Mouse (Mus musculus): ENCODE data around the gene Swi5.

Gene Swi5

DNA sequence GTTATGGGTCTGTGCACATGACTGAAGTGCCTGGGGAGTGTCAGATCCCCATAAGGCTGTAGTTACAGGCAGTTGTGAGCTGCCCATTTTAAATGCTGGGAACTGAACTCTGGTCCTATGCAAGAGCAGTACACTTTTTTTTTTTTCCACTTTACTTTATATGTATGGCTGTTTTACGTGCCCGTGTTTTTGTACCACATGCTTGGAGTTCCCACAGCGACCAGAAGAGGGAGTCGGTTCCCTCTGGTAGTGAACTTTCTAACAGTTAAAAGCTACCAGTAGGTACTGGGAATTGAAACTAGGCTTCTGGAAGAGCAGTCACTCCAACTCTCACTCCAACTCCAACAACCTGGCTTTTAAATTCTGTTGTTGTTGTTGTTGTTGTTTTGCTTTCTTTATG, 27.2 kb downstream of the Swi5 start:
- DNase-seq (ENCODE audit: low spot score in 2 of 2), result peak; percentile 55 to 72

DNA sequence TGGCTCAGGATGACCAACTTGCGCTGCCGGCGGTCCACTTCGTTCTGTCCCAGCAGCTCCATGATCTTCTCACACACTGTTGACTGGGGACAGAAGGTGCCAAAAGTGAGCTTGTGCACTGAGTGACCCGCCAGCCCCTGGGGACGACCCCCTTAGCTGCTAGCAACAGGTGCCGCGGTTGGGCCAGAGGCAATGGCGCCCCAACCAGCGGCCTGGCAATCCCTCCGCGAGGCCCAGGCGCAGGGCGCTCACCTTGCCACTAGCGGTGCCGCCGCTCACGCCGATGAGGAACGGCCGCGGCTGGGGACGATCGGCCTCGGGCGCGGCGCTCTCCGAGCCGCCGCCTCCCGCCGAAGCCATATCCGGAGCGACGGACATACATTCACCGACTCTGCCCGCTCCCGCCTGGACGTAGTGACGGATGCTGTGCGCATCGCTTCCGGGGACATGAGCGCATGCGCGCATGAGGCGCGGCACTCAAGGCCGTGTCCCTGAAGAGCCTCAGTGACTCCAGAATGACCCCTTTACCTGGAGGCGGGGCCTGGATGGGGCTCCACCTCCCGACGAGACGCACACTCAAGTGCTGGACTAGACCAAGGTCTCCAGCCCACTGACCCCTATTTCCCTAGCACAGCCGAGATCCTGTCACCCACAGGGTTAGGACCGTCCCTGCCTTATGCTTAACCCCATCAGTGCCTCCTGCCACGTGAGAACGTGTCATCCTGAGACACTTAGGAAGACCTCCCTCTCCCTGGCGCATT, 28.0 kb downstream of the Swi5 start, which contains the start of gene Uck1:
Gene Uck1, minus strand, starts transcription at position 503 of the 761 bp plus-strand sequence.
- peak; percentile 80 to 83 for DNase-seq (ENCODE audit: low spot score in 2 of 2)

DNA sequence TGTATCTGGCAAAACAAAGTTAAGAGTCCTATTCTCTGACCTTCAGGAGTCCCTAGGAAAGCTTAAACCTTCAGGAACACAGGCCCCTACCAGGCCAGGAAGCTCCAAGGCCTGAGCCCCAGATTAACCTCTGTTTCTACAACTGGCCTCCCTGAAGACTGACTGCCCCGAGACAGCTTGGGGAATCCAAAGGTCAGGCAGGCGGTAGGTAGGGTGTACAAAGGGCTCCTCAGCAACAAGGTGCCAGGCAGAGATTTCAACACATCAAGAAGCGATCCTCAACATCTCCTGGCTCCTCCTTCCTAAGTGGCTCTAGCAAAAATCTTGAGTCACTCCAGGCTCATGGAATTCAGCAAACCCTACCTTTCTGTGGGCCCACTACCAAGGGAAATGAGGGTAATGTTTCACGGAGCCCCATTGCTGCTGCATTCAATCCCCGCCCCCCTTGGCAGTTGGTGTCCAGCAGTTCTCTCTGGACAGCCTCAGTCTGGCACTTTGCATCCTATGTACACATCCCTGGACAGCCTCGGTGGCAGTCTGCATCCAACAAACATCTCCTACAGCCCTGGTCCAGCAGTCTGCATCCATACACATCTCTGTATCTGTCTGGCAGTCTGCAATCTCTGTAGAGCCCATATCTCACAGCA, 28.9 kb downstream of the Swi5 start:
- no peak for DNase-seq (ENCODE audit: low spot score in 2 of 2)

DNA sequence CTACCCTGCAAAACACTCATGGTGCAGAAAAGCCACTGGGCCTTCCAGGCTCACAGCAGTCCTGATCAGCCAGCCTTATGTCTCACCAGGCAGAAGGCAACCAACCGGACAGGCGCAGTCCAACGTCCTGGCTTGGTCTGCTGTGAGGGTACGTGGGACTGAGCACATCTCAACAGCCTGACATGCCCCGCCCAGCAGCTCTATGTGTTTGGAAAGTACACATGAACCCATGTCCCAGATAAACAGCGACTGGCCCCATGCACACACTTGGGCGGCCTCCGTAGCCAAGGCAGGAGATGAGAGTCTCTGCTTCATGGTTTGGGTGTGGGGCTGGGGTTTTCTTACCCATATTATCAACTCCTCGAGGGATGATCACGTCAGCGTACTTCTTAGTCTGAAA, 31.6 kb downstream of the Swi5 start:
- DNase-seq (ENCODE audit: low spot score in 2 of 2), result no peak

DNA sequence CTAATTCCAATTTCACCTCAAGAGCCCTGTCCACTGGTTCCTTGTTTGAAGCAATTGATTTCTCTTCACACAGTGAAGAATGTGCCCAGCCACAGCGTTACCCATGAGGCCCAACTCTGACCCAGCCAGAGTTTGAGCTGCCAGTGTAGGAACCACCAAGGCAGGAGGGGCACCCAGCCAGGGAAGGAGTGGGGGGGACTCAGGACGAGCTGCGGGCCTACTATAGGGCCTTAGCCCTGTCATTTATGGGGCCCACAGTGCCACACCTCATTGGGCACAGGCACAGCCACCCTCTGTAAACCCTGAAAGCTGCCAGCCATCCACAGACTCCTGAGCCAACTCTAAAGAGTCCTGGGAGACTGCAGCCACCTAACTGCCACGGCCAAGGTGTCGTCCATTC, 33.3 kb downstream of the Swi5 start:
- DNase-seq (ENCODE audit: low spot score in 2 of 2), result no peak

DNA sequence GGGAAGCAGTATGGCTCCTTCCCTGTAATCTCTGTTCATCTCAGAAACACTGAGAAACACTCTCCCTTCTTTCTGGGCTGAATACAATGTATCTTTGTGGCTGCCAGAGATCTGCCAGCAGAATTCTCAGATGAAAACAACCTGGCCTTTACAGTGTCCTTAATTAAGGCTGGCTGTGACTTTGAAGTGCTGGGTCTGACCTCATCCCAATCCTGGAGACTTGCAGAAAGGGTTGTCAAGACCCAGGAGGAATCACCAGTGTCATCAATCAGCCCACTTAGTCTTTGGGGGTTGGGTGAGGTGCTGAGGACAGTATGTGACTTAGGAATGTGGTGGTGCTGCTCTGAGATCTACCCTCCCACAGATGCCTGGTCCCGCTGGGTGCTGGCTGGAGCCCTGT, 34.5 kb downstream of the Swi5 start:
- DNase-seq (ENCODE audit: low spot score in 2 of 2), result no peak

DNA sequence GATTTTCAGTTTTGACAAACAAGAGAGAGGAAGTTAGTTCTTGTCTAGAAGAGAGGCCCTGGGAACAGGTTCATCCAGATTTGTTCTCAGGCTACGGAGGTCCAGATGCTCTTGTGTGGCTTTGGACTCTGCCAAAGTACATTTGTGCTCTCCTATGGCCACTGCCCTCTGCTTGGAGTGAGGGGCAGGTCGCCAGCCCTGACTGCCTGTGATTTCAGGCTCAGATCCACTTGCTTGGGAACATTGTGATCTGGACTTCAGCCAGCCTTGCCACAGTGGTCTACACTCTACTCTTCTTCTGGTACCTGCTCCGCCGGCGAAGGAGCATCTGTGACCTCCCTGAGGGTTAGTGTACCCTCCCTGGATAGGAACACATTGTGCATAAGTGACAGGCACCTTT, 35.2 kb downstream of the Swi5 start:
- DNase-seq (ENCODE audit: low spot score in 2 of 2), result no peak

DNA sequence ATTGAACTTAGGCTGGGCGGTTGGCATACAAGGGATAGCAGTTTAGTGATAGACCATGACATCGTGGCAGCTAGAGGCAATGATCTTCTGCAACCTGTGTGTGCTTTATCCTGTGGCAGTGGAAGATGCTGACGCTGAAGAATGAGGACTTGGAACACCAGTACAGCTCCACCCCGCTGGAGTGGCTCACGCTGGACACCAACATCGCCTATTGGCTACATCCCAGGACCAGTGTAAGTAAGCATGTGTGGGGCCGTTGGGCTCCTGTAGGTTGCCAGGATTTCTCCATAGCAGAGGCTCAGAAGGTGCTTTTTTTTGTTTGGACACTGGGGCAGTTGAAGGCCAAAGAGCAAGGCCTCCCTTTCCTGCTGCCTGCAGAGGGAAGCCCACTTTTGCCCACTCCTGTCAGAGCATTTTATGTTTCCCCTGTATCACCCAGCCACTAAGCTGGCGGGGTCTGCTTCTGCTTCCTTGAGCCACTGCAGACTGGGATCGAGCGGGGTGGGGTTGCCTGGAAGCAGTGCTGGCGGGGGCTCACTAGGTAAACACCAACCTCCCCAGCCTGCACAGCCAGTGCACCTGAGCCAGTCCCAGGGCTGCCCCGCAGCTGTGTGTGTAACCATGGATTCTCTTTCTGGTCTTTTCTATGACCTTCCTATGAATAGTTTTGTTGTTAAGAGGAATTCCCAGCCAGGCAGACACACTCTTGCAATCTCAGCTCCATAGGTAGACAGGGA, 35.9 kb downstream of the Swi5 start:
- DNase-seq (ENCODE audit: low spot score in 2 of 2), result no peak

DNA sequence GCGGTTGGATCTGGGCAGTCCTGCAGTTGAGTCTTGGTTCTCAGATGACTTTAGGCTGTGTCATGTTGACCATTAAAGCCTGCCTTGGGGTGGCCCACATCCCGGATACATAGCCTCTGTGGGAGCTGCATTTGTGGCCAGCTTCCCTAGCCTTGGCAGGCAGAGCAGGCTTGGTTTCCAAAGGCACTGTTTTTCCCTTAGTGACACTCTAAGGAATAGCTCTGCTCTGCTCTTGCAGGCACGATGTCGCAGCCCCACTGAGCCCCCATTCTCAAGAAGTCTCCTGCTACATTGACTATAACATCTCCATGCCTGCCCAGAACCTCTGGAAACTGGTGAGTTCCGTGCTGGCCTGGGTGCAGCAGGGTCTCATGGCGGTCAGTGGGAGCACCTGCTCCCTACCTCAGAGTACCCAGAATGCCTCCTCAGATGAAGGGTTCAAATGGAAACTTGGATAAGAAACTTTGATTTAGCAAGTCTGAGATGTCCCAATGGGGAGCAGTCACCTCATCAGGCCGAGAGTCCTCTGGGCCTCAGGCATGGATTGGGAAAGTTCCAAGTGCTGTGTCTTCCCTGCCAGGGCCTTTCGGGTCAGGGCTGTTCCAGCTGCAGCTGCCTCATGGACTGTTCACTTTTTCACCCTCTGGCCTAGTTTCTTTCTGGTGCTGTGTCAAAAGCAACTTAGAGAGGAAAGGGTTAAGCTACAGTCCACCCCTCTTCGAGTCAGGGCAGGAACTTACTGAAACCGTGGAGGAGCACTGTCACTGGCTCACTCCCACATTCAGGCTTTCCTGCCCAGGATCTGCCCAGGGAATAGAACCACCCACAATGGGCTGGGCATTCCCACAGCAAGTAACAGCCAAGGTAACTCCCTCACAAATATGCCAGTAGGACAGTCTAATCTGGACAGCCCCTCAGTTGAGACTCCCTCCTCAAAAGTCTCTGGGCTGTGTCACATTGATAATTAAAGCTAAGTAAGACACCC, 39.2 kb downstream of the Swi5 start:
- no peak for DNase-seq (ENCODE audit: low spot score in 2 of 2)

DNA sequence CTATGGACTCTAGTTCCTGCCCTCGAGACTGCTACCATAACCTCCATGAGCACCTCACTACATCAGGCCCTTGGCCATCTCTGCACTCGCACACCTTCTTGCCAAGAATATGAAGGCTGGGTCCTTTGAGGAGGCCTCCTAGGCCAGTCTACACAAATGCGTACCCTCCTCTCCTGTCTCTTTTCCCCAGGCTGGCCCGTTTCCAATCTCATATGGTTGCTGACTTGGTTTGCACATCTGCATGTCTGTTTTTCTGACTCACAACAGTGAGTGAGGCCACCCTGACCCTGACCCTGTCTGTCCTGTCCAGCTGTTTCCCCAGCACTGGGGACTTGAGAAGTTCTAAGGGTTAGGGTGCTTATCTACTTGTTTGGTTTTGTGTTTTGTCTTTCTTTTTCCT, 41.1 kb downstream of the Swi5 start:
- DNase-seq (ENCODE audit: low spot score in 2 of 2), result no peak

DNA sequence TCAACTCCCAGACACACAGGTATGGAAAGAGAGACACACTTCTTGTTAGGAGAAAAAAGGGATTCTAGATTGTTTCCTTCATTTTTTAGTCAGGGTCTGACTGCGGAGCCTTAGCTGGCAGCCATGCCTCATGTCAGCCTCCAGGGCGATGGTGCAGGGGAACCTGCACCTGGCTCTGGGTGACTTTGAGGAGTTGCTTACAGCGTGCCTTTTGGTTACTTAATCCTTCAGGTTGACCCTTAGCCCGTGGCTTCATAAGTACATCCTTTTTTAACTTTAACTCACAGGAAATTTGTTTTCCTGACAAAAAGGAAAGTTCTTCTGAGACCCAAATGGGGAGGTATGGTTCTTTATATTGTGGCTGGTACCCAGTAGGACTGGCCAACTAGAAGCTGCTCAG, 44.9 kb downstream of the Swi5 start:
- DNase-seq (ENCODE audit: low spot score in 2 of 2), result no peak

DNA sequence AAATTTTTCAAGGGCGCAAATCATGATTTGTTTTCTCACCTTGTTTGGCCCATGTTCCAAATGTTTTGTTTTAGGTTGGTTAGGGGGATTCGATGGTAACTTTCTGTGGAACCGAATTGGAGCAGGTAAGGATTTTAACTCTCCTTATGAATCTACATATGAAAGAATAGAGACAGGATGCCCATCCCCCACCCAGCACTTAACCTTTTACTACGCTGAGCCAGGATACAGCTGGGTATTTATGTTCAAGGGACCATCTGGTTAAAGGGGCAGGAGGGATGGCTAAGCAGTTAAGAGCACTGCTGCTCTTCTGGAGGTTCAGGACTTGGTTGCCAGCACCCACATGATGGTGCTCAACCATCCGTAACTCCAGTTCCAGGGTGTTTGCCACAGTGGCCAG, 47.3 kb downstream of the Swi5 start:
- DNase-seq (ENCODE audit: low spot score in 2 of 2), result no peak

DNA sequence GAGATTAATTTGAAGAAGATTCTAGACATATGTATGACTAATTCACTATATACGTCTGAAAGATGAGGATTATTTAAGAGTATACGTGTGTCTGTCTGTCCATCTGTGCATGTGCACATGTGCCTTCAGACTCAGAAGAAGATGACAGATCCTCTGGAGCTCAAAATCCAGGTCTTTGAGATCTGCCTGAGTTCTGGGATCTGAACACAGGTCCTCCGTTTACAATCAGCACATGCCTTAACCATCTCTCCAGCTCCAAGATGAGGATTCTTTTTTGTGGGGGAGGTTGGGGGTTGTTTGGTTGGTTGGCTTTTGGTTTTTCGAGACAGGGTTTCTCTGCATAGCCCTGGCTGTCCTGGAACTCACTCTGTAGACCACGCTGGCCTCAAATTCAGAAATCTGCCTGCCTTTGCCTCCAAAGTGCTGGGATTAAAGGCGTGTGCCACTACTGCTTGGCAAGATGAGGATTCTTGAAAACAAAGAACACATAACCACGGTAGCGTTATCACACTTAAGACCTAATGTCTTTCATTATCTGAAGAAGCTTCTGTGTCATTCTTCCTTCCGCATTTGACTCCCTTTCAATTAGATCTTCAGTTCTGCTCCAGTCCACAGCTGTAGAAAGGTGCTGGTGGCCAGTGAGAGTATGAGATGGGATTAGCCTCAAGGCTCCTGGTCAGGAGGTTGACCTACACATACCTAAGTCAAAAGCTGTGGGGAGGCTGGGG, 49.0 kb downstream of the Swi5 start:
- no peak for DNase-seq (ENCODE audit: low spot score in 2 of 2)

DNA sequence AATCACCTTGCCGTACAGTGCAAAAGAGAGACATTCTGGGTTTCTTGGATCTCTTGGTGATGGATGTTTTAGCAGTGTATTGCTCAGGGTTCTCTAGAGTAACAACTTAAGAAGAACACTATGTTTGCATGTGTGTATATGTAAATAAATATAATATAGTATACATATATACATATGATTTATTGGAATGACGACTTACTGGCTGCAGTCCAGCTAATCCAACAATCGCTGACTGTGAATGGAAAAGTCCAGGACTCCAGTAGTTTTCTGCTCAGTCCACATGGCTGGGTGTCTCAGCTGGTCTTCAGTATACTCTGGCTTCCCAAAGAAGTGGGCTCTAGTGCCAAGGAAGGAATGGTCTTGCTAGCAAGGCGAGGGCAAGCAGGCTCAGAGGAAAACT, 50.3 kb downstream of the Swi5 start:
- DNase-seq (ENCODE audit: low spot score in 2 of 2), result no peak

DNA sequence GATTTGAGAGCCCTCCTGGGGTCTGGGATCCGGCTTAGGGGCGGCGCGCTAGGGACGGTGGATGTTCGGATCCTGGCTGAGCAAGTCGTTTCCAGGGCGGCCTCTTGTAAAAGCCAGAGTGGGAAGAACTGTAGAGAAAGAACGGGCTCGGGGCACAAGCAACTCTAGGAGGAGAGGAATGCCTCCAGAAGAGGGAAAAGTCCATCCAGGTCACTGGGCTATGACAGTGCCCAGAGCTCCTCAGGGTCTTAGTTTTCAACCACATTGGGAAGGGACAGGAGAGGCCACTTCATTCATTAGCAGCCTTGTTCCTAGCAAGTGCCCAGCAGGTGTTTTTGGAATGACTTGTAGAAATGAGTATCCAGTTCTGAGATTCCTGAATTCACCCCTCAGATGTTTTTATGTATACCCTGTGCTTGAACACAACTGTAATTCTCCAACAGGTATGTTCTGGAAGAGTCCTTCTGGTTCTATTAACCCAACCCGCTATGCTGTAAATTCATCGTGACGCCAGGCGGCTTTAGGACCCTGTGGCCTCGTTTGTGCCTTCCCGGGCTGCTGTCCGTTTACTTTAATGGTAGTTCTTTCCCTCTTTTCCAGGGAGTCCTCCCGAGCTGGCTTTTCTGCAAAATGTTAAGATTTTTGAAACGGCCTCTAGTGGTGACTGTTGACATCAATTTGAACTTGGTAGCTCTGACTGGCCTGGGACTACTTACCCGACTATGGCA, 51.0 kb downstream of the Swi5 start:
- DNase-seq (ENCODE audit: low spot score in 2 of 2), result peak in 1 of 2 experiments; percentile 44

DNA sequence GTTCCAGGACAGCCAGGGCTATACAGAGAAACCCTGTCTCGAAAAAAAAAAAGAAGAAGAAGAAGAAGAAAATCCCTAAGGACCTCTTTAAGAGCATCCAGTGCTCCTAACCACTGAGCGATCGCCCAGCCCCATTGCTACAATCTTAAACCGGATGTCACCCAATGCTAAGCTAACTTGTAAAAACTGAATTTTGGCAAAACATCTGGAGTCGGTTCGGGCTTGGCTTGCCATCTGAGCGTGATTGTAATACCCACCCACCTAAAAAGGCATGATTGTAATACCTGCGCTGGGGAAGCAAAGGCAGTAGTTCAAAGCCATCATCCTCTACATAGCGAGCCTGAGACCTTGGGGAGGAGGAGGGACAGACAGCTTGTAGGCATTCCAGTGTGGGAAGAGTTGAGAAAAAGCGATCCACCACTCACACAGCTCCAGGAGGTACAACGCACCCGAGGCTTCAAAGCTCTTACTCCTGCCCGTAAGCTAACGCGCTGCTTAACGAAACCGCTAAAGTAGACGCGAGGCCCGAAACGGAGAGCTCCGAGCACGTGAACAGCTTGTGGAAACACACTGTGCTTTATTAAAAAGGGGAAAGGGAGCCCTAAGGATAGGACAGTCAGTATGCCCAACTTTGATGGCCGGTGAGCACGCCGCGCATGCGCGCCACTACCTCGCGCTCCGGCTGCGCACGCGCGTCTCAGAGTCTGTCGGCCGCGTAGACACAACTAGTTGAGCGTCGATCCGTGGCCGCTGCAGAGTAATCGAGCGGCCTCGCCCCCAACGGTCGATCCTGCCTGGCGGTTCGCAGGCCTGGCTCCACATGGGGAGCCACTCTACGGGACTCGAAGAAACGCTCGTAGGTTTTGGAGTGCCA, 51.8 kb downstream of the Swi5 start, which contains the start of gene Pomt1:
Gene Pomt1, plus strand, starts transcription at position 705 of the 874 bp plus-strand sequence.
- peak; percentile 77 to 88 for DNase-seq (ENCODE audit: low spot score in 2 of 2)

DNA sequence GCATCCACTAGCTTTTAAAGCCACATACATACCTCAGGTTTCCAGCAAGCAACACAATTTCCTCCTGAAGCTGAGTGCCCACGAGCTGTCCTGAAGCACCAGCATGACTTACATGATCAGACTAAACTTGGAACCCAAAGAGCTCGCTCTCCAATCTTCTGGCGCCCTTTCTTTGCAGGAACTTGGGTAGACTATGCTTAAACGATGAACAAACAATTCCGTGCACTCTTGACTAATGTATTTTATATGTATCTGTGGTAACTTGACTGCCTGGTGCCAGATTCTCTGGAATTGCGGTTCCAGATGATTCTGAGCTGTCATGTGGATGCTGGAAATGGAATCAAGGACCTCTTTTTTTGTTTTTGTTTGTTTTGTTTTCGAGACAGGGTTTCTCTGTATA, 52.4 kb downstream of the Swi5 start:
- no peak for DNase-seq (ENCODE audit: low spot score in 2 of 2)
